ENCODE assay signal across 8 mouse cellular contexts in the genomic region with DNA sequence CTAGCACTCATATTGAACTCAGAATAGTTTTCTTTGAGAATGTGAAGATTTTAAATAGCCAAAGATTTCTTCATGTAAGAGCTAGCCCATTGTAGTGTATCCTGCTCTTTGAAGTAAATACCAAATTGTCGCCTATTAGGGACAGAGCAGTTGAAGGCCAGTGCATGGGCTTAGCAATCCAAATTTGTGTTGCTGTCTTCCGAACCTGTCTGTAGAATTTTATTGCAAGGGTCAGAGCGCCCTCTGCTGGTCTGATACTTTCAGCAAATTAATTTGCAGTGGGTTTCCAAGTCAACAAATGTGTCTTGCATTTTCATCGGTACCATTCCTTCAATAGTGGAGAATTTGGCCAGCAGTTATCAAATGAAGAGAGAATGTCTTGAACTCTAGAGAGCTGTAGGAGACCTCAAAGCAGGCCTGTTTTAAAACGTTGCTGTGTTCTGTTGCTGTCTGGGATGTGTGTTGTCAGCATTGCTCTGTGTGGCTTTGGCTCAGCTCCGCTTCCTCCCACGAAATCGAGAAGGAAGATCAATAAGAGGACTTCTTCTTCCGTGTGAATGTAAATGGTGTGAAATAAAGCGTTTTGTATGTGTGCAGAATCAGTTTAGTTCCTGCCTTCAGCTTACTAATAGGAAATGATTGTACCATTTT.
DNase-seq lines count a peak whose midpoint lies in the region; ATAC-seq and TF ChIP-seq lines count a peak whose summit lies in the region.

No protein-coding gene starts in this region.

- H3K79me2 ChIP-seq in liver, adult 2 months (ENCODE audit: control insufficient read depth, insufficient read depth, low read length): no peaks in the 10 kb centered on the region

- no peak for TF ChIP-seq POLR2A in liver, adult 2 months (IDR thresholded peaks at IDR 0.05; ENCODE audit: extremely low read depth, insufficient read depth, low read length)

- peaks cover 9% of the 10 kb centered on the region; the same call in 1 of the 2 replicates for H3K27me3 ChIP-seq in forebrain, embryonic 10.5 days (ENCODE audit: poor library complexity, severe bottlenecking)
- no peaks in the 10 kb centered on the region for H3K27me3 ChIP-seq in forebrain, embryonic 12.5 days
- H3K27me3 ChIP-seq in kidney, embryonic 16.5 days (ENCODE audit: insufficient read depth, low read length): no peaks in the 10 kb centered on the region
- no peaks in the 10 kb centered on the region for H3K27me3 ChIP-seq in liver, adult 2 months (ENCODE audit: control insufficient read depth, insufficient read depth, low read length)
- H3K27me3 ChIP-seq in stomach, postnatal 0 days (ENCODE audit: control insufficient read depth, insufficient read depth, low read length): no peaks in the 10 kb centered on the region

- WGBS in forebrain, embryonic 10.5 days: 37% methylated on average over 10 of the region's 10 CpGs
- 34% methylated on average over 10 of the region's 10 CpGs for WGBS in forebrain, embryonic 12.5 days
- WGBS in kidney, embryonic 16.5 days: 28% methylated on average over 10 of the region's 10 CpGs
- 14% methylated on average over 10 of the region's 10 CpGs for WGBS in liver, adult 2 months
- 30% methylated on average over 10 of the region's 10 CpGs for WGBS in stomach, postnatal 0 days

- no peak overlapping the region for H3K9ac ChIP-seq in forebrain, embryonic 12.5 days
- no peak overlapping the region for H3K9ac ChIP-seq in kidney, embryonic 16.5 days (replicated peaks; ENCODE audit: low read length)
- H3K9ac ChIP-seq in liver, adult 2 months (ENCODE audit: low read depth, low read length): no peak overlapping the region
- H3K9ac ChIP-seq in stomach, postnatal 0 days (ENCODE audit: low read length): no peak overlapping the region

- ATAC-seq in forebrain, embryonic 12.5 days (ENCODE audit: low FRiP score): no peak
- peak; percentile 63; the same call in 1 of the 2 replicates for ATAC-seq in kidney, embryonic 16.5 days (ENCODE audit: low FRiP score, low TSS enrichment)
- ATAC-seq in stomach, postnatal 0 days (ENCODE audit: low FRiP score, low TSS enrichment): 0 out of 2 replicates have a peak, but pooled peaks have one; percentile 49

- TF ChIP-seq CTCF in liver, adult 2 months (IDR thresholded peaks at IDR 0.05; ENCODE audit: low read depth, low read length): peak; percentile 52
- peak; percentile 94 for TF ChIP-seq CTCF in stomach, postnatal 0 days (IDR thresholded peaks at IDR 0.05; ENCODE audit: low read depth)

- H3K27ac ChIP-seq in forebrain, embryonic 10.5 days: no peak overlapping the region
- H3K27ac ChIP-seq in forebrain, embryonic 12.5 days: no peak overlapping the region
- no peak overlapping the region for H3K27ac ChIP-seq in kidney, embryonic 16.5 days (ENCODE audit: low read length)
- no peak overlapping the region for H3K27ac ChIP-seq in liver, adult 2 months (replicated peaks; ENCODE audit: insufficient read depth, low read depth, low read length)
- H3K27ac ChIP-seq in stomach, postnatal 0 days (replicated peaks): no peak overlapping the region

- no peak overlapping the region for H3K4me2 ChIP-seq in forebrain, embryonic 12.5 days
- no peak overlapping the region for H3K4me2 ChIP-seq in kidney, embryonic 16.5 days (replicated peaks; ENCODE audit: low read depth, low read length)
- no peak overlapping the region for H3K4me2 ChIP-seq in stomach, postnatal 0 days (replicated peaks; ENCODE audit: low read depth)

- no peaks in the 10 kb centered on the region for H3K4me1 ChIP-seq in forebrain, embryonic 10.5 days
- H3K4me1 ChIP-seq in forebrain, embryonic 12.5 days: no peaks in the 10 kb centered on the region
- no peaks in the 10 kb centered on the region for H3K4me1 ChIP-seq in kidney, embryonic 16.5 days (ENCODE audit: insufficient read depth, low read length)
- peaks cover 2% of the 10 kb centered on the region; the same call in 1 of the 2 replicates for H3K4me1 ChIP-seq in liver, adult 2 months (ENCODE audit: control insufficient read depth, insufficient read depth, low read length)
- no peaks in the 10 kb centered on the region for H3K4me1 ChIP-seq in stomach, postnatal 0 days (replicated peaks; ENCODE audit: control insufficient read depth, insufficient read depth)

- intact Hi-C loops in gastrocnemius, postnatal 14 days (cut with DNase I; ENCODE audit: low total_unique reads): no loop called here

- no peaks in the 10 kb centered on the region for H3K9me3 ChIP-seq in forebrain, embryonic 10.5 days
- no peaks in the 10 kb centered on the region for H3K9me3 ChIP-seq in forebrain, embryonic 12.5 days
- H3K9me3 ChIP-seq in kidney, embryonic 16.5 days (ENCODE audit: low read length): no peaks in the 10 kb centered on the region
- no peaks in the 10 kb centered on the region for H3K9me3 ChIP-seq in stomach, postnatal 0 days (ENCODE audit: control insufficient read depth, low read length)

- peak; percentile 75 for DNase-seq in forebrain, embryonic 10.5 days (ENCODE audit: extremely low spot score, low spot score)
- DNase-seq in cerebellum, postnatal 14 days: peak; percentile 94 to 96
- peak; percentile 77 for DNase-seq in gastrocnemius, postnatal 14 days
- peak; percentile 63 for DNase-seq in liver, adult 2 months (ENCODE audit: extremely low read depth, low read depth, low spot score)
- DNase-seq in natural killer cell, adult 2 months (ENCODE audit: low spot score in 2 of 2): peak; percentile 51 to 78
- DNase-seq in stomach, postnatal 0 days (ENCODE audit: low spot score): peak; percentile 81

- no peak for TF ChIP-seq EP300 in stomach, postnatal 0 days (optimal IDR thresholded peaks at IDR 0.05)

- H3K4me3 ChIP-seq in forebrain, embryonic 10.5 days: no peak overlapping the region
- H3K4me3 ChIP-seq in forebrain, embryonic 12.5 days (replicated peaks): no peak overlapping the region
- H3K4me3 ChIP-seq in kidney, embryonic 16.5 days (ENCODE audit: low read length): no peak overlapping the region
- H3K4me3 ChIP-seq in liver, adult 2 months (ENCODE audit: insufficient read depth, low read depth, low read length): no peak overlapping the region
- H3K4me3 ChIP-seq in stomach, postnatal 0 days (ENCODE audit: low read depth, low read length): no peak overlapping the region

- no peaks in the 10 kb centered on the region for H3K36me3 ChIP-seq in forebrain, embryonic 10.5 days (replicated peaks)
- no peaks in the 10 kb centered on the region for H3K36me3 ChIP-seq in forebrain, embryonic 12.5 days (replicated peaks)
- no peaks in the 10 kb centered on the region for H3K36me3 ChIP-seq in kidney, embryonic 16.5 days (ENCODE audit: insufficient read depth, low read length)
- H3K36me3 ChIP-seq in liver, adult 2 months (ENCODE audit: control insufficient read depth, insufficient read depth, low read length): no peaks in the 10 kb centered on the region
- no peaks in the 10 kb centered on the region for H3K36me3 ChIP-seq in stomach, postnatal 0 days (ENCODE audit: control insufficient read depth, insufficient read depth, low read length)
